Mouse (Mus musculus) midbrain, embryonic 15.5 days (tissue): ENCODE measurements at regions not wholly inside any gene's neighbourhood (a gene's known extent, or its start where the extent isn't known, plus 50 kb on each side); places are given as distances from the start of the nearest gene placed in this dataset.
A peak's percentile ranks its signal among the peaks of the same experiment; 100 is the strongest.

Source experiments
- ATAC-seq: fragments of 200-750 bp; cut with Nextera tagmentation; replicated peaks from 2 replicates; pipeline ENCODE4 v1.8.0; 2017; ENCODE audit warnings: moderate TSS enrichment
- H3K27ac ChIP-seq: fragments of 300-500 bp; sonication (generic); 2 replicates; pipeline ENCODE4 v1.5.1; 2015; ENCODE audit warnings: mild to moderate bottlenecking, inconsistent platforms
- H3K27me3 ChIP-seq: fragments of 300-500 bp; sonication (generic); replicated peaks from 2 replicates; pipeline ENCODE4 v1.6.1; 2015; ENCODE audit warnings: inconsistent platforms
- H3K36me3 ChIP-seq: fragments of 300-500 bp; sonication (generic); replicated peaks from 2 replicates; pipeline ENCODE4 v1.6.1; 2015; ENCODE audit warnings: inconsistent platforms
- H3K4me1 ChIP-seq: fragments of 300-500 bp; sonication (generic); 2 replicates; pipeline ENCODE4 v1.6.1; 2015; ENCODE audit warnings: inconsistent platforms
- H3K4me2 ChIP-seq: fragments of 300-500 bp; sonication (generic); 2 replicates; pipeline ENCODE4 v1.6.1; 2015; ENCODE audit warnings: inconsistent platforms, mild to moderate bottlenecking, moderate library complexity
- H3K4me3 ChIP-seq: fragments of 300-500 bp; sonication (generic); 2 replicates; pipeline ENCODE4 v1.5.1; 2015; ENCODE audit warnings: mild to moderate bottlenecking, inconsistent platforms
- H3K9ac ChIP-seq: fragments of 300-500 bp; sonication (generic); 2 replicates; pipeline ENCODE4 v1.6.1; 2015; ENCODE audit warnings: mild to moderate bottlenecking, inconsistent platforms
- H3K9me3 ChIP-seq: fragments of 300-500 bp; sonication (generic); 2 replicates; pipeline ENCODE4 v1.6.1; 2016; ENCODE audit warnings: inconsistent platforms
- WGBS: fragments of 180-500 bp; shearing (Covaris S2); methylation state at CpG from one replicate; pipeline ENCODE4 v1.1.7; 2015; ENCODE audit warnings: mixed read lengths; 5-methylcytosine and 5-hydroxymethylcytosine counted together

GRCm38 (mm10) chr7:37377889-37378521 lies 395.4 kb downstream of the Zfp536 start:
- Histone ChIP-seq H3K36me3 (no peaks in the 10 kb centered on the region), H3K4me3 (no peak overlapping the region), H3K4me1 (peaks cover 18% of the 10 kb centered on the region), H3K9me3 (no peaks in the 10 kb centered on the region), H3K27me3 (no peaks in the 10 kb centered on the region), H3K27ac (no peak overlapping the region), H3K4me2 (peak overlapping the region; percentile 38), H3K9ac (no peak overlapping the region)
- peak; percentile 60 for ATAC-seq
- 26% methylated on average over 19 of the region's 19 CpGs for WGBS

GRCm38 (mm10) chr7:37387871-37388270 lies 385.6 kb downstream of the Zfp536 start:
- Histone ChIP-seq H3K4me1 (no peaks in the 10 kb centered on the region), H3K9me3 (no peaks in the 10 kb centered on the region), H3K36me3 (no peaks in the 10 kb centered on the region), H3K27me3 (no peaks in the 10 kb centered on the region), H3K4me2 (no peak overlapping the region), H3K9ac (no peak overlapping the region), H3K27ac (no peak overlapping the region), H3K4me3 (no peak overlapping the region)
- WGBS = 93% methylated on average over 8 of the region's 8 CpGs
- ATAC-seq = no peak

GRCm38 (mm10) chr7:37388843-37389702 lies 384.4 kb downstream of the Zfp536 start:
- no peaks in the 10 kb centered on the region for H3K4me1 ChIP-seq
- H3K4me2 ChIP-seq = no peak overlapping the region
- no peaks in the 10 kb centered on the region for H3K27me3 ChIP-seq
- no peaks in the 10 kb centered on the region for H3K36me3 ChIP-seq
- no peak overlapping the region for H3K9ac ChIP-seq
- WGBS = 76% methylated on average over 22 of the region's 22 CpGs
- H3K27ac ChIP-seq = no peak overlapping the region
- ATAC-seq = no peak
- no peaks in the 10 kb centered on the region for H3K9me3 ChIP-seq
- H3K4me3 ChIP-seq = no peak overlapping the region

- Histone ChIP-seq H3K9me3 (no peaks in the 10 kb centered on the region), H3K4me1 (no peaks in the 10 kb centered on the region), H3K27ac (no peak overlapping the region), H3K27me3 (no peaks in the 10 kb centered on the region), H3K36me3 (no peaks in the 10 kb centered on the region), H3K9ac (no peak overlapping the region), H3K4me3 (no peak overlapping the region), H3K4me2 (no peak overlapping the region)
- 95% methylated on average over 2 of the region's 2 CpGs for WGBS
- ATAC-seq = no peak
These were observed 383.7 kb downstream of the Zfp536 start for GRCm38 (mm10) chr7:37389703-37390087.

- 96% methylated on average over 7 of the region's 7 CpGs for WGBS
- H3K9me3 ChIP-seq = no peaks in the 10 kb centered on the region
- no peak overlapping the region for H3K4me2 ChIP-seq
- H3K27me3 ChIP-seq = no peaks in the 10 kb centered on the region
- no peak overlapping the region for H3K9ac ChIP-seq
- ATAC-seq = no peak
- no peak overlapping the region for H3K4me3 ChIP-seq
- H3K27ac ChIP-seq = no peak overlapping the region
- no peaks in the 10 kb centered on the region for H3K36me3 ChIP-seq
- H3K4me1 ChIP-seq = peaks cover 5% of the 10 kb centered on the region
These were observed 383.2 kb downstream of the Zfp536 start for GRCm38 (mm10) chr7:37390271-37390670.

- no peak for ATAC-seq
- WGBS = 89% methylated on average over 6 of the region's 6 CpGs
- H3K9me3 ChIP-seq = no peaks in the 10 kb centered on the region
- H3K4me3 ChIP-seq = no peak overlapping the region
- no peak overlapping the region for H3K27ac ChIP-seq
- no peaks in the 10 kb centered on the region for H3K27me3 ChIP-seq
- no peak overlapping the region for H3K9ac ChIP-seq
- H3K36me3 ChIP-seq = no peaks in the 10 kb centered on the region
- H3K4me2 ChIP-seq = no peak overlapping the region
- H3K4me1 ChIP-seq = peaks cover 8% of the 10 kb centered on the region
These were observed 381.3 kb downstream of the Zfp536 start for GRCm38 (mm10) chr7:37392122-37392521.

GRCm38 (mm10) chr7:37392604-37393003 lies 380.8 kb downstream of the Zfp536 start:
- no peak overlapping the region for H3K4me3 ChIP-seq
- H3K4me1 ChIP-seq = peaks cover 8% of the 10 kb centered on the region
- no peaks in the 10 kb centered on the region for H3K9me3 ChIP-seq
- ATAC-seq = no peak
- H3K9ac ChIP-seq = no peak overlapping the region
- H3K36me3 ChIP-seq = no peaks in the 10 kb centered on the region
- 89% methylated on average over 8 of the region's 8 CpGs for WGBS
- H3K27ac ChIP-seq = no peak overlapping the region
- no peak overlapping the region for H3K4me2 ChIP-seq
- no peaks in the 10 kb centered on the region for H3K27me3 ChIP-seq

- Histone ChIP-seq H3K4me1 (peaks cover 8% of the 10 kb centered on the region), H3K4me2 (no peak overlapping the region), H3K9ac (no peak overlapping the region), H3K4me3 (no peak overlapping the region), H3K27ac (no peak overlapping the region), H3K27me3 (no peaks in the 10 kb centered on the region), H3K9me3 (no peaks in the 10 kb centered on the region), H3K36me3 (no peaks in the 10 kb centered on the region)
- ATAC-seq = no peak
- 78% methylated on average over 3 of the region's 3 CpGs for WGBS
These were observed 380.4 kb downstream of the Zfp536 start for GRCm38 (mm10) chr7:37393071-37393470.

GRCm38 (mm10) chr7:37394965-37395426 lies 378.4 kb downstream of the Zfp536 start:
- peak; percentile 65 for ATAC-seq
- no peak overlapping the region for H3K27ac ChIP-seq
- 50% methylated on average over 8 of the region's 8 CpGs for WGBS

GRCm38 (mm10) chr7:37395881-37396513 lies 377.4 kb downstream of the Zfp536 start:
- no peaks in the 10 kb centered on the region for H3K36me3 ChIP-seq
- H3K4me3 ChIP-seq = no peak overlapping the region
- H3K9ac ChIP-seq = no peak overlapping the region
- no peak overlapping the region for H3K4me2 ChIP-seq
- H3K4me1 ChIP-seq = peaks cover 8% of the 10 kb centered on the region
- no peak overlapping the region for H3K27ac ChIP-seq
- WGBS = 87% methylated on average over 13 of the region's 13 CpGs
- no peaks in the 10 kb centered on the region for H3K27me3 ChIP-seq
- no peak for ATAC-seq
- H3K9me3 ChIP-seq = no peaks in the 10 kb centered on the region

More at GRCm38 (mm10) chr7:37394965-37395426, 378.4 kb downstream of the Zfp536 start:
- peaks cover 8% of the 10 kb centered on the region for H3K4me1 ChIP-seq
- no peak overlapping the region for H3K9ac ChIP-seq
- no peak overlapping the region for H3K4me2 ChIP-seq
- no peak overlapping the region for H3K4me3 ChIP-seq
- H3K9me3 ChIP-seq = no peaks in the 10 kb centered on the region
- no peaks in the 10 kb centered on the region for H3K36me3 ChIP-seq
- H3K27me3 ChIP-seq = no peaks in the 10 kb centered on the region

- Histone ChIP-seq H3K27me3 (no peaks in the 10 kb centered on the region), H3K4me2 (no peak overlapping the region), H3K4me3 (no peak overlapping the region), H3K36me3 (no peaks in the 10 kb centered on the region), H3K27ac (no peak overlapping the region), H3K9me3 (no peaks in the 10 kb centered on the region), H3K4me1 (no peaks in the 10 kb centered on the region), H3K9ac (no peak overlapping the region)
- WGBS = 97% methylated on average over 2 of the region's 2 CpGs
- ATAC-seq = no peak
These were observed 370.0 kb downstream of the Zfp536 start for GRCm38 (mm10) chr7:37403483-37403882.

GRCm38 (mm10) chr7:37413350-37413749 lies 360.1 kb downstream of the Zfp536 start:
- Histone ChIP-seq H3K27ac (no peak overlapping the region), H3K9ac (no peak overlapping the region), H3K27me3 (no peaks in the 10 kb centered on the region), H3K4me1 (no peaks in the 10 kb centered on the region), H3K36me3 (no peaks in the 10 kb centered on the region), H3K4me2 (no peak overlapping the region), H3K9me3 (no peaks in the 10 kb centered on the region), H3K4me3 (no peak overlapping the region)
- WGBS = 57% methylated on average over 4 of the region's 4 CpGs
- ATAC-seq = no peak
